Mouse (Mus musculus) thymus, adult 2 months (tissue): ENCODE data around the gene Mpdz.

Source experiments
- CTCF ChIP-seq: fragments of 200-500 bp; IDR thresholded peaks from 2 replicates; pipeline ENCODE4 v1.5.1; 2012; ENCODE audit warnings: mild to moderate bottlenecking, control low read depth, low read length, moderate library complexity, borderline replicate concordance; ENCODE audit not compliant: control insufficient read depth, poor library complexity, insufficient read depth; ENCODE audit errors: extremely low read depth
- POLR2A ChIP-seq: fragments of 200-500 bp; IDR thresholded peaks from 2 replicates; pipeline ENCODE4 v1.6.1; 2012; ENCODE audit warnings: mild to moderate bottlenecking, low read length, control low read depth, moderate library complexity; ENCODE audit not compliant: control insufficient read depth, poor library complexity, insufficient read depth; ENCODE audit errors: extremely low read depth

GRCm38 (mm10) chr4:81490556-81490955, 47.9 kb upstream of the Mpdz start:
- TF ChIP-seq CTCF (no peak), POLR2A (no peak)
